Mouse (Mus musculus): ENCODE results near the gene Nfix.
A peak's percentile ranks its signal among the peaks of the same experiment; 100 is the strongest.

Gene Nfix

GRCm38 (mm10) chr8:84769324-84769723 is 30.8 kb downstream of the Nfix start:
- DNase-seq (ENCODE audit: inconsistent age in 2 of 2, low spot score in 1 of 2), result no peak

- DNase-seq (ENCODE audit: inconsistent age in 2 of 2, low spot score in 1 of 2), result no peak
Observed at GRCm38 (mm10) chr8:84768343-84769095, 31.6 kb downstream of the Nfix start.

- no peak for DNase-seq (ENCODE audit: inconsistent age in 2 of 2, low spot score in 1 of 2)
Observed at GRCm38 (mm10) chr8:84767221-84767620, 32.9 kb downstream of the Nfix start.

GRCm38 (mm10) chr8:84766422-84766821 is 33.7 kb downstream of the Nfix start:
- no peak for DNase-seq (ENCODE audit: inconsistent age in 2 of 2, low spot score in 1 of 2)

GRCm38 (mm10) chr8:84765629-84766028 is 34.5 kb downstream of the Nfix start:
- no peak for DNase-seq (ENCODE audit: inconsistent age in 2 of 2, low spot score in 1 of 2)

GRCm38 (mm10) chr8:84764870-84765495 is 35.2 kb downstream of the Nfix start:
- DNase-seq (ENCODE audit: inconsistent age in 2 of 2, low spot score in 1 of 2), result no peak

GRCm38 (mm10) chr8:84764100-84764499 is 36.0 kb downstream of the Nfix start:
- DNase-seq (ENCODE audit: inconsistent age in 2 of 2, low spot score in 1 of 2), result no peak

DNA sequence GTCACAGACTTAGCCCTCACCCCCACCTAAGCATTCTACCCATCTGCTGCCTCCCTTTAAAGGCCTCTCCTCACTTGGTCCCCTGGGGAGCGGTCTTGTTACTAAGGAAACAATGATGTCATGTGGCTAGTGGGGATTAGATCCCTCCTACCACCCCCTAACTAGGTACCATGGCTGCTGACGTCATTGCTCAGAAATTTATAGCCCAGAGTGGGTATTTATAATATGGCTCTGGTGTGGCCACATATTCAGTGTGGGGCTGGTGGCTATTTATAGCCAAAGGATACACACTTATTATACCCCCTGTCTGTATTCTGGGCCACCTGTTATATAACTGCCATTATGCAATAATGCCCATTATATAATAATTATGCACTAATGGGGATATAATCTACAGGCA is 39.2 kb downstream of the Nfix start:
- no peak for DNase-seq (ENCODE audit: inconsistent age in 2 of 2, low spot score in 1 of 2)

DNA sequence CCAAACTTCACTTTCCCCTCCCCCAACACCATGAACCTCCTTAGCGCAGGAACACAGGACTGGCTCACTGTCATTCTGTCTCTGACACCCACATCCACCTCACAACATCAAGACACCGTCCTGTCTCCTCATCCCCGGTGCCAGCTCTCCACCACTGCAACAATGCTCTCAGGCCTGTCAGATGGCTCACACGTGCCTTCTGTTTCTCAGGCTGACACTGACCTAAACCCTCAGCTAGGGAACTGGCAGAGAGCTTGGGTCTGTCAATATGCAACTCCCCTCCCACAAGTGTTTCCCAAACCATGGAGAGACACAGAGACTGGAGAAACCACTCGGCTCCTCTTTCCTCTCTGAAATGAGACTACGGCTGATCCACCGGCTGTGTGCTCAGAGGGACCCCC is 39.7 kb downstream of the Nfix start:
- no peak for DNase-seq (ENCODE audit: inconsistent age in 2 of 2, low spot score in 1 of 2)

- no peak for DNase-seq (ENCODE audit: inconsistent age in 2 of 2, low spot score in 1 of 2)
Observed at GRCm38 (mm10) chr8:84759718-84760117, 40.4 kb downstream of the Nfix start.

DNA sequence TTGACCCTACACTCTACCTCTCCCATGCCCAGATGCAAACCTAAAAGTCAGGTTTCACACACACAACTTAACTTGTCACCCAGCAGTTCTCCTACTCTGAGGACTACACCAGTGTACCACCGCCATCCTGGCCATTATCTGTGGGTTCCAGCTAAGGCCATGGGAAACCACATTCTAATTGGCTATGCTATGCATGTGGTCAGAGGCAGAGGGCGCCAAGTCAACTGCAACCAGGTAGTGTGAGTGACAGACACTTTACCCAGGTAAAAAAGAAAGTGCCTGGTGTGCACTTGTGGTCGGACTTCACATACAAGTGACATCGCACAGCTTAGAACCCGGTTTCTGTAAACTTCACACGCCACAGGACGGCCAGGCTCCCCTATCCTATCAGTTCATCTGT is 41.0 kb downstream of the Nfix start:
- peak in 1 of 2 experiments; percentile 63 for DNase-seq (ENCODE audit: inconsistent age in 2 of 2, low spot score in 1 of 2)

GRCm38 (mm10) chr8:84758308-84758707 is 41.8 kb downstream of the Nfix start:
- no peak for DNase-seq (ENCODE audit: inconsistent age in 2 of 2, low spot score in 1 of 2)

DNA sequence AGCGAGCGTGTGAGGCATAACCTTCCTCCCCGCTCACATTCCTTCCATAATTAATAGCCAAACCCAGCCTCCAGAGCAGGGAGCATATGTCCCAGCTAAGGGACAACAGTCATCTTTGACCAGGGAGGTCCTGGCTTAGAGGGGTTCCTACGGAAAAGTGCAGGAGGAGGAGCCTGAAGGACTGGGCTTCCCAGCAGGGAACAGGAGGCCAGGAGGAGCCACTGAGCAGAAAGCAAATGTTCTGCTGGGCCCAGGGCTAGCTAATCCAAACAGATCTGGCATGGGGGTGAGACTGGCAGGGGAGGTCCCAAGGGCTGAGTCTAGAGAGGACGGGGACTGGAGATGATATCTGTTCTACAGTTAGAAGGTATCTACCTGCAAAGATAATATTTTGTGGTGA is 42.6 kb downstream of the Nfix start:
- no peak for DNase-seq (ENCODE audit: inconsistent age in 2 of 2, low spot score in 1 of 2)

DNA sequence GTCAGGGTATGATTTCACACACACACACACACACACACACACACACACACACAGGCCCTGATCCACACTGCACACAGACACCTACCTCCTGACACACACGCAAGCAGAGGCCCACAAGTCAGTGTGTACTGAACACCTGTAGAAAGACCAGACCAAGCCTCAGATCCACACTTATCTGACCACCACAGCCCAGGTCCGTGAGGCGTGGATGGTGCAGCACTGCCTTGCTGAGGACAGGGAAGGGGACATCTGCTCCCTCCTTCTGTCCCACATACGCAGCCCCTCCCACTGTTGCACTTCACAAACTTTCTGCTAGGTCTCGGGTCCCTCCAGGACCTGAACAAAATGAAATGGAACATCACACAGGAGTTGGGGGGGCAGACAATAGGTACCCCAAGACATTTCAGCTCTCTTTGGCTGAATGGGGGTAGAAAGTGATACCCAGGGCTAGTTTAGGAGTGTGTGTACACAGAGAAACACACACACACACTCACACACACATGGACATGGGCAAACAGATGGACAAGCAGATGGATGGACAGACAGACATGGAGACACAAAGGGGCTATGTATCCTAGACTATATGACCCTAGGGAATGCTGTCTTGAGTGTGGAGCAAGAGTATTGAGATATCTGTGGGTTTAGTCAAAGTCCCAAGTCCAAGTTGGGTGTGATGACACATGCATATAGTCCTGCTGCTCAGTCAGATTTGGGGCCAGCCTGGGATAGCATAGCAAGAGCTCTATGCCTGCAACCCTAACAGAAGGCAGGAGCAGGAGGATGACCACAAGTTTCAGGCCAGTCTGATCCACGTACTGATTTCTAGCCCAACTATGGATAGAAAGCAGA is 47.2 kb downstream of the Nfix start:
- DNase-seq (ENCODE audit: inconsistent age in 2 of 2, low spot score in 1 of 2), result no peak

DNA sequence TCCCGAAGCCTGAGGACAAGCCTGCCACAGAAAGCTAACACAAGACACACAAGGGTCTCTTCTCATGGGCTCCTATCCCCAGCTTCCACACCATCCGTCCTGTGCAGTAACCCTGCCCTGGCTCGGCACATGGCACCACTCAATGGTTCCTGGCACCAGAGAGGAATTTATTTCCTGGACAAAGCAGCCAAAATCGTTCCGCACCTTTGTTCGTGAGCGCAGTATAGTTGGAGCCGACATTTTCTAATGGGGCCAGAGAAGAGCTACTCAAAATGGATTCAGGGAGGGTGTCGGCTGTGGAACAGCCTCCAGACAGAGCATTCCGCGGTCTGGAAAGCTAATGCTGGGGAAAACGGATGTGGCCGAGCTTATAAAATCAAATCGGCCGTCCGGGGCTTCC is 50.6 kb downstream of the Nfix start:
- no peak for DNase-seq (ENCODE audit: inconsistent age in 2 of 2, low spot score in 1 of 2)

- DNase-seq (ENCODE audit: inconsistent age in 2 of 2, low spot score in 1 of 2), result no peak
Observed at GRCm38 (mm10) chr8:84745032-84745925, 54.9 kb downstream of the Nfix start.

DNA sequence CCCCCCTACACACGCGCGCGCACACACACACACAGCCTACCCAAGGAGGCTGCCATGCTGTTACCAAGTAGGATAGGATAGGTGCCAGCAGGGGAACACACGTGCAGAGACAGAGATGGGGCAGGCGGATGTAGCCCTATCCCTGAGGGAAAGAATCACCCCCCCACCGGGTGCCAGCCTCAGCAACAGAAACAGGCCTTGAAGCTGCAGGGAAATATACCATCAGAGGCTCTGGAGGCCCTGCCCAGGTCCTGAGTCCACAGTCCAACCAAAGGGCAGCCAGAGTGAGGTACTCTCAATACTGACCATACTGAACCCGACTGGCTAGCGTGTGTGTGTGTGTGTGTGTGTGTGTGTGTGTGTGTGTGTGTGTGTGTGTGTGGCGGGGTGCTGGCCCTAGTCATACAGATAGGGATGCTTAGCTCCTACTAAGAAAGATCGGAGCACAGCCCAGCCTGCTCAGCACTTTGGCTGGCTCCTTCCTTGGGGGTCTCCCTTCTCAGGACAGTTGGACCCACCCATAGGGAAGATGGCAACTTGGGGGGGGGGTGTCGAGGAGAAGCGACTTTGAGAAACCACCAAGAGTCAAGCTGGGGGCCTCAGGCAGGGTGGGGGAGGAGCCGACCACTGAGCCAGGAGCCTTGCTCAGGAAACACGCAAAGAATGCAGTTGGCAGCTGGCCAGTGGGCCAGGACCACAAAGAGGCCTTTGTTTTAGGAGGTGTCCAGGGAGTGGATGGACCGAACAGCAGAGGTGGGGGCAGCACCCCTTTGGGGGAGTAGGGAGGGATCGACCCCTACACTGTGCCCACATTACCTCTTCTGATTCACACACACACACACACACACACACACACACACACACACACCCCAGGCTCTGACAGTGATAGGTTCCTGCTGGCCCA is 56.4 kb downstream of the Nfix start:
- peak; percentile 47 to 66 for DNase-seq (ENCODE audit: inconsistent age in 2 of 2, low spot score in 1 of 2)

- DNase-seq (ENCODE audit: inconsistent age in 2 of 2, low spot score in 1 of 2), result no peak
Observed at GRCm38 (mm10) chr8:84743054-84743415, 57.1 kb downstream of the Nfix start.

- DNase-seq (ENCODE audit: inconsistent age in 2 of 2, low spot score in 1 of 2), result peak in 1 of 2 experiments; percentile 45
Observed at GRCm38 (mm10) chr8:84742171-84743053, 57.7 kb downstream of the Nfix start.
